ENCODE assay signal across 28 mouse cellular contexts in genomic region chr4:46361258-46361657, GRCm38 (mm10). TPM values are rescaled to one million over a fixed set of nuclear protein-coding genes. Genes with fewer than 3 reads are reported as not detected.
A peak's percentile ranks its signal among the peaks of the same experiment; 100 is the strongest.
DNase-seq lines count a peak whose midpoint lies in the region; TF ChIP-seq lines count a peak whose summit lies in the region.
"Had no signal": no experiment of that assay in that cellular context is flagged by ENCODE, and none has a peak within 500 bp of the region (broad histone marks: within the 10 kb centered on the region; RNA-seq: fewer than 3 reads in every experiment).

No protein-coding gene starts in this region.

- WGBS in kidney, adult 2 months = 70% methylated on average over 5 of the region's 5 CpGs

- H3K4me1 ChIP-seq in kidney, adult 2 months (ENCODE audit: control insufficient read depth, insufficient read depth, low read length) = no peaks in the 10 kb centered on the region
- H3K4me1 ChIP-seq: embryonic facial prominence, embryonic 15.5 days; forebrain, embryonic 12.5 days; hindbrain, embryonic 12.5 days; limb, embryonic 10.5 days had no signal

- TF ChIP-seq CTCF in kidney, adult 2 months (conservative IDR thresholded peaks at IDR 0.05; ENCODE audit: insufficient read depth, insufficient read length, low read depth, low read length) = no peak

- DNase-seq in heart, postnatal 4 days = peak; percentile 43
- no peak for DNase-seq in heart, adult 8-10 months (ENCODE audit: low spot score)
- DNase-seq in 3134 (ENCODE audit: extremely low read depth, insufficient read length, low spot score) = peak; percentile 48
- DNase-seq in brain, adult 2 months (ENCODE audit: low read depth, low spot score) = peak; percentile 87
- peak; percentile 66 to 82 for DNase-seq in left cerebral cortex, postnatal 36 days (ENCODE audit: low spot score in 2 of 2)
- DNase-seq in kidney, adult 2 months = no peak
- no peak for DNase-seq in spleen, postnatal 14 days (ENCODE audit: low spot score in 2 of 2)
- DNase-seq: cerebellum, postnatal 10 days; embryo, embryonic 11 days; gastrocnemius, adult 2 months; lung, adult 2 months; lung, postnatal 36 days; thymus, postnatal 25 days had no signal

- H3K27me3 ChIP-seq in kidney, adult 2 months (replicated peaks; ENCODE audit: control insufficient read depth, insufficient read depth, low read length) = no peaks in the 10 kb centered on the region

- H3K4me3 ChIP-seq in kidney, adult 2 months (ENCODE audit: insufficient read depth, low read depth, low read length) = no peak overlapping the region
- H3K4me3 ChIP-seq: embryonic facial prominence, embryonic 15.5 days; forebrain, embryonic 12.5 days; gastrocnemius, adult 2 months; hindbrain, embryonic 12.5 days; limb, embryonic 10.5 days; midbrain, embryonic 10.5 days had no signal

- no peaks in the 10 kb centered on the region for H3K36me3 ChIP-seq in kidney, adult 2 months (ENCODE audit: control insufficient read depth, insufficient read depth, low read length)
- H3K36me3 ChIP-seq: embryonic facial prominence, embryonic 15.5 days; forebrain, embryonic 12.5 days; hindbrain, embryonic 12.5 days; limb, embryonic 10.5 days; midbrain, embryonic 10.5 days had no signal

- no peak overlapping the region for H3K27ac ChIP-seq in kidney, adult 2 months (ENCODE audit: insufficient read depth, low read depth, low read length)
- H3K27ac ChIP-seq: embryonic facial prominence, embryonic 15.5 days; forebrain, embryonic 12.5 days; gastrocnemius, adult 2 months; hindbrain, embryonic 12.5 days; limb, embryonic 10.5 days; midbrain, embryonic 10.5 days; stomach, postnatal 0 days had no signal

- TF ChIP-seq POLR2A in kidney, adult 2 months (IDR thresholded peaks at IDR 0.05; ENCODE audit: low read depth, low read length) = no peak

- intact Hi-C loops in left cerebral cortex, postnatal 36 days (cut with DNase I) = no loop called here

RNA-seq across cellular contexts. Expression of gene Foxe1, which starts 17.8 kb away (rescaled TPM):
- under 1 TPM in 1 of 2 experiments, not detected in 1; 0.14 TPM for total RNA-seq in heart, postnatal 4 days (2021)
- not detected for total RNA-seq in heart, adult 8-10 months (2022)
- not detected for total RNA-seq in left cerebral cortex, postnatal 36 days (2021)
- not detected in 2 replicates for polyA plus RNA-seq in kidney, adult 2 months (2012; rRNA removed)
- total RNA-seq: adrenal gland, postnatal 4 days; gastrocnemius, adult 2 months; granulocyte monocyte progenitor cell, adult 5-6 weeks had no signal
- polyA plus RNA-seq: forebrain, embryonic 12.5 days; heart, embryonic 16.5 days; inflammation-experienced regulatory T-cells, adult 6 months; kidney, embryonic 14.5 days; large intestine, adult 2 months; limb, embryonic 10.5 days; liver, embryonic 11.5 days; neural tube, embryonic 14.5 days; spleen, adult 2 months had no signal

RNA-seq across cellular contexts. Expression of gene Trmo, which starts 28.0 kb away (rescaled TPM):
- total RNA-seq in heart, postnatal 4 days (2021) = 1 to 10 TPM; 3.8 to 5.4 TPM
- total RNA-seq in heart, adult 8-10 months (2022) = 1 to 10 TPM; 2.1 to 3.7 (median 3.2) TPM
- total RNA-seq in left cerebral cortex, postnatal 36 days (2021) = 1 to 10 TPM; 3.6 to 4.9 TPM
- polyA plus RNA-seq in kidney, adult 2 months (2012; rRNA removed) = 6.1 and 7.0 TPM in 2 replicates

RNA-seq across cellular contexts. Expression of gene Hemgn, which starts 52.0 kb away (rescaled TPM):
- under 1 TPM in 1 of 2 experiments, not detected in 1; 0.36 TPM for total RNA-seq in heart, postnatal 4 days (2021)
- total RNA-seq in heart, adult 8-10 months (2022) = under 1 TPM in 1 of 4 experiments, not detected in 3; 0.37 TPM
- total RNA-seq in left cerebral cortex, postnatal 36 days (2021) = not detected
- 0.03 and 0.04 TPM in 2 replicates for polyA plus RNA-seq in kidney, adult 2 months (2012; rRNA removed)
- total RNA-seq: gastrocnemius, adult 2 months had no signal
- polyA plus RNA-seq: lung, adult 2 months had no signal

Comparison
In these comparisons a context has a peak if more than half of its experiments do, and no peak if none do; other contexts are left out.
1. DNase-seq: peak in heart, postnatal 4 days (single experiment), 3134 (single experiment), brain, adult 2 months (single experiment) and left cerebral cortex, postnatal 36 days (2 of 2); none in heart, adult 8-10 months (single experiment), kidney, adult 2 months (single experiment) and spleen, postnatal 14 days (0 of 2).